Mouse (Mus musculus) CH12.LX (cell line): Measurements from ENCODE around the gene Zfp511. TPM values are rescaled to one million over a fixed set of nuclear protein-coding genes. Genes with fewer than 3 reads are reported as not detected.

Source experiments
- DNase-seq: peaks from one replicate; pipeline ENCODE4 v3.0.0-alpha.2; 2013; ENCODE audit errors: extremely low read depth
- H3K27ac ChIP-seq: 2 replicates; pipeline ENCODE4 v1.5.1; 2012; ENCODE audit warnings: low read depth, mild to moderate bottlenecking, control low read depth, moderate library complexity; ENCODE audit not compliant: insufficient read depth
- H3K27me3 ChIP-seq: replicated peaks from 2 replicates; pipeline ENCODE3; 2012; ENCODE audit warnings: inconsistent platforms
- H3K36me3 ChIP-seq, 2 experiments: replicated peaks in 1 of 2; 2 replicates each; pipeline versions ENCODE3 to v1.6.1; 2012; ENCODE audit warnings: inconsistent platforms in 1 of 2, low read length in 1 of 2, mild to moderate bottlenecking in 1 of 2, mixed read lengths in 1 of 2, moderate library complexity in 1 of 2; ENCODE audit not compliant: control insufficient read depth in 1 of 2, insufficient read depth in 1 of 2
- H3K4me1 ChIP-seq, 2 experiments: 2 replicates each; pipeline ENCODE4 v1.6.1; 2012; ENCODE audit warnings: inconsistent platforms in 1 of 2, moderate library complexity in 1 of 2; ENCODE audit not compliant: insufficient read depth in 2 of 2, control insufficient read depth in 1 of 2
- H3K4me2 ChIP-seq: 2 replicates; pipeline ENCODE4 v1.6.1; 2012; ENCODE audit warnings: low read depth, mild to moderate bottlenecking, control low read depth; ENCODE audit not compliant: poor library complexity, insufficient read depth, severe bottlenecking
- H3K4me3 ChIP-seq, 3 experiments: fragments of 150-350 bp in 1 of 3; sonication (generic) in 1 of 3; replicated peaks in 1 of 3; 2 replicates each; pipeline versions ENCODE3 to v1.5.1; 2011 to 2012; ENCODE audit warnings: low read depth in 2 of 3, low read length in 2 of 3, mild to moderate bottlenecking in 2 of 3, moderate library complexity in 2 of 3, control low read depth in 1 of 3, improper control_type of control experiment in 1 of 3, inconsistent platforms in 1 of 3, mixed read lengths in 1 of 3; ENCODE audit not compliant: poor library complexity in 1 of 3
- H3K79me2 ChIP-seq: replicated peaks from 2 replicates; pipeline ENCODE4 v1.6.1; 2012; ENCODE audit warnings: mild to moderate bottlenecking, moderate library complexity; ENCODE audit not compliant: control insufficient read depth, poor library complexity, insufficient read depth, severe bottlenecking; ENCODE audit errors: extremely low read depth
- H3K9ac ChIP-seq: 2 replicates; pipeline ENCODE4 v1.6.1; 2012; ENCODE audit warnings: low read depth, mild to moderate bottlenecking, control low read depth, moderate library complexity; ENCODE audit not compliant: insufficient read depth
- H3K9me3 ChIP-seq: replicated peaks from 2 replicates; pipeline ENCODE3; 2012; ENCODE audit warnings: low read length, inconsistent platforms, mixed read lengths
- CHD1 ChIP-seq: IDR thresholded peaks from 2 replicates; pipeline ENCODE4 v1.6.1; 2012; ENCODE audit warnings: low read depth, low read length, improper control_type of control experiment, inconsistent platforms
- CTCF ChIP-seq, 2 experiments: IDR thresholded peaks in 1 of 2; conservative IDR thresholded peaks in 1 of 2; 2 replicates each; pipeline ENCODE4 v1.5.1; 2011 to 2012; ENCODE audit warnings: low read depth in 2 of 2, low read length in 2 of 2, improper control_type of control experiment in 1 of 2, inconsistent platforms in 1 of 2, mild to moderate bottlenecking in 1 of 2, moderate library complexity in 1 of 2
- EP300 ChIP-seq: IDR thresholded peaks from 2 replicates; pipeline ENCODE4 v1.6.1; 2011; ENCODE audit warnings: low read length, improper control_type of control experiment
- JUN ChIP-seq: IDR thresholded peaks from 2 replicates; pipeline ENCODE4 v1.6.1; 2011; ENCODE audit warnings: low read depth, mild to moderate bottlenecking, low read length, improper control_type of control experiment, moderate library complexity; ENCODE audit not compliant: insufficient read depth
- JUND ChIP-seq: conservative IDR thresholded peaks from 2 replicates; pipeline ENCODE4 v1.6.1; 2011; ENCODE audit warnings: low read depth, low read length, improper control_type of control experiment
- KAT2A ChIP-seq: IDR thresholded peaks from 2 replicates; pipeline ENCODE4 v1.6.1; 2012; ENCODE audit warnings: low read length, improper control_type of control experiment, inconsistent platforms; ENCODE audit not compliant: insufficient replicate concordance
- MEF2A ChIP-seq: IDR thresholded peaks from 2 replicates; pipeline ENCODE4 v1.6.1; 2014; ENCODE audit warnings: low read depth, mild to moderate bottlenecking, inconsistent platforms, low read length, improper control_type of control experiment, borderline replicate concordance
- PAX5 ChIP-seq: IDR thresholded peaks from 2 replicates; pipeline ENCODE4 v1.6.1; 2012; ENCODE audit warnings: low read length, inconsistent platforms, mixed read lengths
- POLR2AphosphoS2 ChIP-seq: IDR thresholded peaks from 2 replicates; pipeline ENCODE4 v1.6.1; 2011; ENCODE audit warnings: low read depth, low read length, improper control_type of control experiment
- RAD21 ChIP-seq: IDR thresholded peaks from 2 replicates; pipeline ENCODE4 v1.6.1; 2011; ENCODE audit warnings: low read depth, mild to moderate bottlenecking, low read length, improper control_type of control experiment, moderate library complexity
- RCOR1 ChIP-seq: conservative IDR thresholded peaks from 2 replicates; pipeline ENCODE4 v1.6.1; 2012; ENCODE audit warnings: low read depth, mild to moderate bottlenecking, inconsistent platforms, low read length, improper control_type of control experiment
- SMC3 ChIP-seq: IDR thresholded peaks from 2 replicates; pipeline ENCODE4 v1.6.1; 2011; ENCODE audit warnings: low read depth, low read length, improper control_type of control experiment
- TBP ChIP-seq: conservative IDR thresholded peaks from 2 replicates; pipeline ENCODE4 v1.6.1; 2011; ENCODE audit warnings: low read depth, low read length, improper control_type of control experiment
- TCF12 ChIP-seq: IDR thresholded peaks from 2 replicates; pipeline ENCODE4 v1.6.1; 2014; ENCODE audit warnings: low read depth, mild to moderate bottlenecking, inconsistent platforms, low read length, improper control_type of control experiment
- USF1 ChIP-seq: IDR thresholded peaks from 2 replicates; pipeline ENCODE4 v1.6.1; 2014; ENCODE audit warnings: low read depth, mild to moderate bottlenecking, inconsistent platforms, low read length, improper control_type of control experiment
- dilution Hi-C: fragments of 300-500 bp; cut with MboI; formaldehyde crosslinking; loops from 2 replicates; pipeline ENCODE4 v1.14.3; 2020; ENCODE audit warnings: low sequenced_read_pairs; ENCODE audit not compliant: extremely low pct_unique_long_range_greater_than_20kb, extremely low pct_ligation_motif_present
- in situ Hi-C: fragments of 300-500 bp; cut with MboI; formaldehyde crosslinking; loops from 3 replicates; pipeline ENCODE4 v1.14.3; 2019; ENCODE audit warnings: low sequenced_read_pairs, low pct_ligation_motif_present, low pct_unique_long_range_greater_than_20kb, mixed read lengths
- polyA plus RNA-seq: library from polyadenylated mRNA; unstranded; fragments of >175 nt; gene quantifications from 2 replicates; pipeline ENCODE4 v1.2.1, GENCODE M21; 2012; ENCODE audit warnings: low read depth; ENCODE audit not compliant: insufficient read length
- total RNA-seq, 2 experiments: library from RNA; depleted of rRNA; stranded (reverse); fragments of 300-350 nt in 1 of 2; fragments of >200 nt in 1 of 2; gene quantifications; 2 replicates each; pipeline ENCODE4 v1.2.3; 2012 to 2014

Gene Zfp511
- total and polyA plus RNA-seq, 3 experiments, result 41.4 to 52.2 (median 44.6) TPM

DNA sequence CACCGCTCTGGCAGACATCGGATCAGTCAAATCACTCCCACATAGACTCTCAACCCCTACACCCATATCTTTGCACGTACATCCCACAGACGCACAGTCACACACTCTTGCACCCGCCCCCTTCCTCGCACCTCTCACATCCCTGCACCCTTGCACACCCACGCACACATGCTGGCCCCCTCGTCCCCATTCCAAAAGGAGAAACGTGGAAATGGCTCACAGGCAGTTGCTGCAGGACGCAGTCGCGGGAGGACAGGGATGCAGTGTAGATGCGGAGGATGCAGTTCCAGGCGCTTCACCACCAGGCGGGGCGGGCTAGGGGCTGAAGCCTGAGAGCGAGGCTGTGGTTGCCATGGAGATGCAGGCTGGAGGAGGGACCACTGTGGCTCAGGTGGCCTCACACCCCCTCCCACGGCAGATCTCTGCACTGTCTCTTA is 46.1 kb downstream of the Zfp511 start, which contains the start of gene Caly:
Caly (minus strand) TSS at position 307 of the 437 bp plus-strand sequence.
- peaks cover 17 to 22% of the 10 kb centered on the region in 2 experiments for H3K4me1 ChIP-seq
- H3K4me3 ChIP-seq, result no peak within 1 kb of the TSS
- no peaks in the 10 kb centered on the region for H3K9me3 ChIP-seq
- peak within 1 kb of the TSS; percentile 68 for H3K4me2 ChIP-seq
- no peak within 1 kb of the TSS for H3K9ac ChIP-seq
- peaks cover 49% of the 10 kb centered on the region for H3K27me3 ChIP-seq
- no peak for DNase-seq
- in situ Hi-C loops (loop anchor here (25.0 kb wide), 1 partner anchor 755 kb away; the partner anchor contains the start of genes Odf3, Scgb1c1 and Urah), dilution Hi-C loops (no loop called here)
- no peaks in the 10 kb centered on the region for H3K79me2 ChIP-seq
- no peaks in the 10 kb centered on the region for H3K36me3 ChIP-seq
- peak; percentile 8 for TF ChIP-seq RAD21
- TF ChIP-seq JUND, result no peak
- TF ChIP-seq CHD1, result no peak
- TF ChIP-seq CTCF (conservative IDR thresholded peaks at IDR 0.05 in 1 of 2, IDR thresholded peaks at IDR 0.05 in 1 of 2; ENCODE audit: low read depth in 2 of 2, low read length in 2 of 2), result peak in 1 of 2 experiments; percentile 53; a peak in 2 of 4 replicates
- peak; percentile 66 for TF ChIP-seq SMC3
- no peak for TF ChIP-seq RCOR1
- no peak for TF ChIP-seq USF1
- no peak for TF ChIP-seq MEF2A
- no peak for TF ChIP-seq POLR2AphosphoS2
- TF ChIP-seq KAT2A, result no peak
- TF ChIP-seq EP300, result no peak
- TF ChIP-seq JUN, result no peak
- no peak for TF ChIP-seq TCF12
- no peak for TF ChIP-seq PAX5
- TF ChIP-seq TBP, result no peak
- TF ChIP-seq, all 38 proteins: peak for 3
- no peak within 1 kb of the TSS for H3K27ac ChIP-seq

Other genes with a start within 250 kb of the Zfp511 start
- gene Adgra1, start 202.2 kb upstream of the Zfp511 start, total RNA-seq (2012; rRNA removed), result not detected in 2 replicates
- not detected in 2 replicates for gene Adgra1, start 202.2 kb upstream of the Zfp511 start, total RNA-seq (2014; rRNA removed)
- not detected in 2 replicates for gene Adgra1, start 202.2 kb upstream of the Zfp511 start, polyA plus RNA-seq
- gene Kndc1, start 141.7 kb upstream of the Zfp511 start, total RNA-seq (2012; rRNA removed), result 2.7 and 4.0 TPM in 2 replicates
- gene Kndc1, start 141.7 kb upstream of the Zfp511 start, total RNA-seq (2014; rRNA removed), result 2.0 and 2.3 TPM in 2 replicates
- 4.6 and 5.0 TPM in 2 replicates for gene Kndc1, start 141.7 kb upstream of the Zfp511 start, polyA plus RNA-seq
- not detected in 2 replicates for gene Utf1, start 92.6 kb upstream of the Zfp511 start, total RNA-seq (2012; rRNA removed)
- not detected in 2 replicates for gene Utf1, start 92.6 kb upstream of the Zfp511 start, total RNA-seq (2014; rRNA removed)
- not detected in 2 replicates for gene Utf1, start 92.6 kb upstream of the Zfp511 start, polyA plus RNA-seq
- gene 6430531B16Rik, start 57.6 kb upstream of the Zfp511 start, total RNA-seq (2012; rRNA removed), result 0.13 and 0.38 TPM in 2 replicates
- not detected in 2 replicates for gene 6430531B16Rik, start 57.6 kb upstream of the Zfp511 start, total RNA-seq (2014; rRNA removed)
- 0.21 and 0.33 TPM in 2 replicates for gene 6430531B16Rik, start 57.6 kb upstream of the Zfp511 start, polyA plus RNA-seq
- 61.4 and 63.7 TPM in 2 replicates for gene Adam8, start 43.8 kb upstream of the Zfp511 start, total RNA-seq (2012; rRNA removed)
- gene Adam8, start 43.8 kb upstream of the Zfp511 start, total RNA-seq (2014; rRNA removed), result 46.5 and 51.0 TPM in 2 replicates
- 43.7 and 46.3 TPM in 2 replicates for gene Adam8, start 43.8 kb upstream of the Zfp511 start, polyA plus RNA-seq
- gene Tubgcp2, start 278 bp downstream of the Zfp511 start, total RNA-seq (2012; rRNA removed), result 40.1 and 42.5 TPM in 2 replicates
- 50.4 and 50.6 TPM in 2 replicates for gene Tubgcp2, start 278 bp downstream of the Zfp511 start, total RNA-seq (2014; rRNA removed)
- 39.5 and 46.7 TPM in 2 replicates for gene Tubgcp2, start 278 bp downstream of the Zfp511 start, polyA plus RNA-seq
- gene Msx3, start 12.7 kb downstream of the Zfp511 start, total RNA-seq (2012; rRNA removed), result not detected in 2 replicates
- gene Msx3, start 12.7 kb downstream of the Zfp511 start, total RNA-seq (2014; rRNA removed), result not detected in 2 replicates
- not detected in 2 replicates for gene Msx3, start 12.7 kb downstream of the Zfp511 start, polyA plus RNA-seq
- not detected in 2 replicates for gene Caly, start 46.2 kb downstream of the Zfp511 start, total RNA-seq (2012; rRNA removed)
- gene Caly, start 46.2 kb downstream of the Zfp511 start, total RNA-seq (2014; rRNA removed), result not detected in 2 replicates
- gene Caly, start 46.2 kb downstream of the Zfp511 start, polyA plus RNA-seq, result not detected in 2 replicates
- gene Prap1, start 57.0 kb downstream of the Zfp511 start, total RNA-seq (2012; rRNA removed), result not detected in 2 replicates
- gene Prap1, start 57.0 kb downstream of the Zfp511 start, total RNA-seq (2014; rRNA removed), result not detected in 2 replicates
- gene Prap1, start 57.0 kb downstream of the Zfp511 start, polyA plus RNA-seq, result not detected in 2 replicates
- gene Fuom, start 66.0 kb downstream of the Zfp511 start, total RNA-seq (2012; rRNA removed), result 0.76 and 1.8 TPM in 2 replicates
- gene Fuom, start 66.0 kb downstream of the Zfp511 start, total RNA-seq (2014; rRNA removed), result not detected in 2 replicates
- gene Fuom, start 66.0 kb downstream of the Zfp511 start, polyA plus RNA-seq, result 0.64 and 0.86 TPM in 2 replicates
- gene Paox, start 79.4 kb downstream of the Zfp511 start, total RNA-seq (2012; rRNA removed), result 40.0 and 42.3 TPM in 2 replicates
- 34.5 and 36.6 TPM in 2 replicates for gene Paox, start 79.4 kb downstream of the Zfp511 start, total RNA-seq (2014; rRNA removed)
- 30.4 and 39.7 TPM in 2 replicates for gene Paox, start 79.4 kb downstream of the Zfp511 start, polyA plus RNA-seq
- 39.8 and 43.3 TPM in 2 replicates for gene Echs1, start 80.1 kb downstream of the Zfp511 start, total RNA-seq (2012; rRNA removed)
- gene Echs1, start 80.1 kb downstream of the Zfp511 start, total RNA-seq (2014; rRNA removed), result 72.0 and 74.4 TPM in 2 replicates
- 43.8 and 47.8 TPM in 2 replicates for gene Echs1, start 80.1 kb downstream of the Zfp511 start, polyA plus RNA-seq
- gene Mtg1, start 101.2 kb downstream of the Zfp511 start, total RNA-seq (2012; rRNA removed), result 19.3 and 26.6 TPM in 2 replicates
- gene Mtg1, start 101.2 kb downstream of the Zfp511 start, total RNA-seq (2014; rRNA removed), result 20.7 and 29.4 TPM in 2 replicates
- 39.6 and 39.8 TPM in 2 replicates for gene Mtg1, start 101.2 kb downstream of the Zfp511 start, polyA plus RNA-seq
- not detected in 2 replicates for gene Sprn, start 118.5 kb downstream of the Zfp511 start, total RNA-seq (2012; rRNA removed)
- not detected in 2 replicates for gene Sprn, start 118.5 kb downstream of the Zfp511 start, total RNA-seq (2014; rRNA removed)
- not detected in 2 replicates for gene Sprn, start 118.5 kb downstream of the Zfp511 start, polyA plus RNA-seq
- not detected in 2 replicates for gene Olfr522, start 128.4 kb downstream of the Zfp511 start, total RNA-seq (2012; rRNA removed)
- not detected in 2 replicates for gene Olfr522, start 128.4 kb downstream of the Zfp511 start, total RNA-seq (2014; rRNA removed)
- gene Olfr522, start 128.4 kb downstream of the Zfp511 start, polyA plus RNA-seq, result not detected in 2 replicates
- gene Olfr523, start 136.8 kb downstream of the Zfp511 start, total RNA-seq (2012; rRNA removed), result not detected in 2 replicates
- not detected in 2 replicates for gene Olfr523, start 136.8 kb downstream of the Zfp511 start, total RNA-seq (2014; rRNA removed)
- gene Olfr523, start 136.8 kb downstream of the Zfp511 start, polyA plus RNA-seq, result not detected in 2 replicates
- gene Olfr524, start 169.6 kb downstream of the Zfp511 start, total RNA-seq (2012; rRNA removed), result not detected in 2 replicates
- gene Olfr524, start 169.6 kb downstream of the Zfp511 start, total RNA-seq (2014; rRNA removed), result not detected in 2 replicates
- not detected in 2 replicates for gene Olfr524, start 169.6 kb downstream of the Zfp511 start, polyA plus RNA-seq
- not detected in 2 replicates for gene Cd163l1, start 181.9 kb downstream of the Zfp511 start, total RNA-seq (2012; rRNA removed)
- gene Cd163l1, start 181.9 kb downstream of the Zfp511 start, total RNA-seq (2014; rRNA removed), result not detected in 2 replicates
- not detected in 2 replicates for gene Cd163l1, start 181.9 kb downstream of the Zfp511 start, polyA plus RNA-seq
- not detected in 2 replicates for gene 5830411N06Rik, start 210.9 kb downstream of the Zfp511 start, total RNA-seq (2012; rRNA removed)
- gene 5830411N06Rik, start 210.9 kb downstream of the Zfp511 start, total RNA-seq (2014; rRNA removed), result not detected in 2 replicates
- gene 5830411N06Rik, start 210.9 kb downstream of the Zfp511 start, polyA plus RNA-seq, result not detected in 2 replicates